Mouse (Mus musculus): ENCODE measurements around the gene Slc16a14. TPM values are rescaled to one million over a fixed set of nuclear protein-coding genes. Genes with fewer than 3 reads are reported as not detected.

Slc16a14 gene
- total RNA-seq (2023): 3.0 and 6.5 TPM in 2 replicates

DNA sequence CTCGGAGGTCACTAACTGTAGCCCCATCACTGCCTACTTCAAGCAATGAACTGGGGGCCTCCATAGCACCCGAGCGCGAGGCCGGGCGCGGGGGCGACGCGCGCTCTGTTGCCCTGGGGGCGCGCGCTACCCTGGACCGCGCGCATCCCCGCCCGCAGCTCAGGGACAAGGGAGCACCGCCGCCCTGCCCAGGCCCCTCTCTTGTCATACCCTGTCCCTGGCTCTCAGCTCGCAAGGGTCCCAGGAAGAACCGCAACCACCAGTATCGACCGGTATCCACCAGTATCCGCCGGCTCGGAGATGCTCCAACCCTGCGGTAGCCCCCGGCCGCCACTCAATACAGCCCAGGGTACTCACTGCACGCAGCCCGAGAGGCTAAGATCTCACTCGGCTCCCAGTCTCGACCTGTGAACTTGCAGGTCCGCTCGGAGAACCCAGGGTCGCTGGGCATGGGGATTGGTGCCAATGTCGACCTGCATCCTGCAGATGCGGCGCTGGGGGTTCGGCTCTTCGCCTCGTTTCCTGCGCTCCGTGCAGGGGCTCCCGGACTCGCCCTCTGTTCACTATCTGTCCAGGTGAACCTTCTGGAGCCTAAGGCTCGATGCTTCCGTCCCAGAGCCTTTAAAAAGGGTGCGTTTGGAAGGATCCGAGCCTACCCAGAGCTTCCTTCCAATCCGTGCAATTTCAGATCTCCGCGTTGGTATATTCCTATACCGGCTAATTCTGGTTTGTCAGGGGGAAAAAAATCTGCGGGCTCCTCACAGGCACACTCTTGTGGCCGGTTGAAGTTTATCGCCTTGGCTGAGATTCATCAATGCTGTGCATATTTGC lies at the start of gene Slc16a14:
Gene Slc16a14 (minus strand): TSS at position 632 of the 831 bp plus-strand sequence.

Other genes starting within 250 kb of the Slc16a14 start
- gene Dner, start 238.9 kb downstream of the Slc16a14 start, total RNA-seq (2023): 0.20 and 0.38 TPM in 2 replicates
- gene Fbxo36, start 95.3 kb downstream of the Slc16a14 start, total RNA-seq (2023): 0.36 TPM in 1 of 2 replicates, not detected in the other
- gene Trip12, start 94.6 kb downstream of the Slc16a14 start, total RNA-seq (2023): 235 and 283 TPM in 2 replicates
- not detected in 2 replicates for gene Gm10553, start 165.0 kb upstream of the Slc16a14 start, total RNA-seq (2023)
- gene A530032D15Rik, start 174.7 kb upstream of the Slc16a14 start, total RNA-seq (2023): 37.6 and 51.9 TPM in 2 replicates

All from neutrophil, adult 65 days (primary cell).